Mouse (Mus musculus) left cerebral cortex, postnatal 10 days (tissue): Measurements from ENCODE around the gene Sugp2. TPM values are rescaled to one million over a fixed set of nuclear protein-coding genes. Genes with fewer than 3 reads are reported as not detected.
"Not testable (repeated sequence)": the region's sequence is repeated elsewhere in the genome, so short reads cannot be mapped to it uniquely, and the experiment has no call there.

Source experiments
- DNase-seq, 2 experiments: peaks; one replicate each; pipeline ENCODE4 v3.0.0; 2021 to 2022; ENCODE audit warnings: low spot score in 2 of 2, mixed read lengths in 1 of 2; ENCODE audit errors: extremely low spot score in 1 of 2
- intact Hi-C: fragments of 180-260 bp; cut with DNase I; formaldehyde crosslinking; loops from one replicate; pipeline ENCODE4 v1.15.1; 2025
- total RNA-seq, 2 experiments: library from RNA; stranded (reverse); gene quantifications; 2 replicates each; pipeline ENCODE4 v1.2.3; 2021

Sugp2 gene
- total RNA-seq: 100 to 1,000 TPM; 134 to 140 TPM

- peak; percentile 92 to 95 for DNase-seq
- intact Hi-C loops: no loop called here
Observed at GRCm38 (mm10) chr8:70234080-70234780, at the start of gene Sugp2, which contains the start of gene Armc6. Gene Sugp2 (plus strand): TSS chr8:70234226. Gene Armc6 (minus strand): TSS chr8:70234466.

GRCm38 (mm10) chr8:70188707-70189106, 45.3 kb upstream of the Sugp2 start:
- intact Hi-C loops: no loop called here
- no peak for DNase-seq

GRCm38 (mm10) chr8:70193238-70193637, 40.8 kb upstream of the Sugp2 start:
- intact Hi-C loops: no loop called here
- DNase-seq: no peak

GRCm38 (mm10) chr8:70194191-70194590, 39.8 kb upstream of the Sugp2 start:
- intact Hi-C loops: no loop called here

GRCm38 (mm10) chr8:70195762-70196161, 38.3 kb upstream of the Sugp2 start:
- intact Hi-C loops: no loop called here
- no peak for DNase-seq

More at GRCm38 (mm10) chr8:70194191-70194590, 39.8 kb upstream of the Sugp2 start:
- no peak for DNase-seq

GRCm38 (mm10) chr8:70197603-70198002, 36.4 kb upstream of the Sugp2 start:
- DNase-seq: no peak
- intact Hi-C loops: no loop called here

GRCm38 (mm10) chr8:70200098-70200681, 33.8 kb upstream of the Sugp2 start:
- no peak for DNase-seq
- intact Hi-C loops: no loop called here

GRCm38 (mm10) chr8:70201417-70201816, 32.6 kb upstream of the Sugp2 start:
- intact Hi-C loops: no loop called here
- DNase-seq: no peak

GRCm38 (mm10) chr8:70203072-70203471, 31.0 kb upstream of the Sugp2 start:
- intact Hi-C loops: no loop called here
- DNase-seq: peak in 1 of 2 experiments; percentile 22

GRCm38 (mm10) chr8:70204757-70205156, 29.3 kb upstream of the Sugp2 start:
- DNase-seq: no peak
- intact Hi-C loops: no loop called here

- peak in 1 of 2 experiments; percentile 64 for DNase-seq
- intact Hi-C loops: no loop called here
Observed at GRCm38 (mm10) chr8:70208130-70208529, 25.9 kb upstream of the Sugp2 start.

GRCm38 (mm10) chr8:70210538-70210937, 23.5 kb upstream of the Sugp2 start:
- intact Hi-C loops: no loop called here
- DNase-seq: peak in 1 of 2 experiments; percentile 51

GRCm38 (mm10) chr8:70211275-70211674, 22.8 kb upstream of the Sugp2 start:
- intact Hi-C loops: no loop called here
- no peak for DNase-seq

GRCm38 (mm10) chr8:70211726-70212111, 22.3 kb upstream of the Sugp2 start:
- DNase-seq: peak in 1 of 2 experiments; percentile 69
- intact Hi-C loops: no loop called here

GRCm38 (mm10) chr8:70212112-70213055, 21.6 kb upstream of the Sugp2 start, which contains the start of gene Slc25a42:
Gene Slc25a42 (minus strand): TSS chr8:70212305.
- intact Hi-C loops: no loop called here
- peak; percentile 98 to 99 for DNase-seq

- intact Hi-C loops: no loop called here
- DNase-seq: no peak
Observed at GRCm38 (mm10) chr8:70214411-70214810, 19.6 kb upstream of the Sugp2 start.

- intact Hi-C loops: no loop called here
- DNase-seq: no peak
Observed at GRCm38 (mm10) chr8:70215092-70215491, 18.9 kb upstream of the Sugp2 start.

- DNase-seq, intact Hi-C loops: not testable (repeated sequence)
Observed at GRCm38 (mm10) chr8:70216161-70216560, 17.9 kb upstream of the Sugp2 start.

- intact Hi-C loops: no loop called here
- peak; percentile 73 to 74 for DNase-seq
Observed at GRCm38 (mm10) chr8:70216566-70216965, 17.5 kb upstream of the Sugp2 start.
